Comparison of ENCODE assay signal across 25 mouse cellular contexts in the genomic region with DNA sequence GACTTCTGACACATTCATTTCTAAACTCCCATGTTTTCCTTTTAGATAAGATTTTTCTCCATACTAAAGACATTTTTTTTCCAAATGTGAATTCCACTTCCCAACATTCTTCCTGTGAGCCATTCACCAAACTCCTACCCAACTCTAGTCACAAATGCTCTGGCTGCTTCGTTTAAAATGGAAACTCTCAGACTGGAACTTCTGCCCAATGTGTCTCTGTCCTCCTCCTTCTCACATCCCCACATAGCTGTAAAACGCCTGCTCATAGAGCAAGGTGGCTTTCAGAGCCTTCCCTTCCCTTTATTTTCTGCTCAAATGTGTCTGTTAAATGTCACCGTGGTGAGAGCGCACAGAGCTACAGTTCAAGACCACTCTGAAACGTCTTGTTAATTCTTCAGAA. TPM values are rescaled to one million over a fixed set of nuclear protein-coding genes. Genes with fewer than 3 reads are reported as not detected.
A peak's percentile ranks its signal among the peaks of the same experiment; 100 is the strongest.
DNase-seq lines count a peak whose midpoint lies in the region; ATAC-seq lines count a peak whose summit lies in the region.
"Had no signal": no experiment of that assay in that cellular context is flagged by ENCODE, and none has a peak within 500 bp of the region (broad histone marks: within the 10 kb centered on the region; RNA-seq: fewer than 3 reads in every experiment).

No protein-coding gene starts in this region.

- no peak overlapping the region for H3K4me3 ChIP-seq in heart, embryonic 10.5 days
- no peak overlapping the region for H3K4me3 ChIP-seq in hindbrain, embryonic 13.5 days
- no peak overlapping the region for H3K4me3 ChIP-seq in hindbrain, embryonic 12.5 days
- H3K4me3 ChIP-seq in midbrain, embryonic 13.5 days (replicated peaks) = no peak overlapping the region
- no peak overlapping the region for H3K4me3 ChIP-seq in midbrain, embryonic 15.5 days
- H3K4me3 ChIP-seq: kidney, embryonic 15.5 days; myocyte had no signal

- 22% methylated on average over 5 of the region's 5 CpGs for WGBS in heart, embryonic 10.5 days
- WGBS in hindbrain, embryonic 13.5 days = 31% methylated on average over 5 of the region's 5 CpGs
- 32% methylated on average over 5 of the region's 5 CpGs for WGBS in hindbrain, embryonic 12.5 days
- 28% methylated on average over 5 of the region's 5 CpGs for WGBS in midbrain, embryonic 13.5 days
- WGBS in midbrain, embryonic 15.5 days = 28% methylated on average over 5 of the region's 5 CpGs

- no peak for DNase-seq in heart, embryonic 10.5 days (ENCODE audit: low spot score)
- DNase-seq in heart, adult 8-10 months (ENCODE audit: low spot score) = no peak
- DNase-seq in embryo, embryonic 10.5 days (ENCODE audit: low spot score) = no peak
- DNase-seq: adrenal gland, adult 2 months; adrenal gland, postnatal 36 days; B cell, adult 2 months; cerebellum, adult 2 months; cerebellum, postnatal 14 days; forebrain, postnatal 0 days; gastrocnemius, postnatal 14 days; kidney, adult 11 months; kidney, postnatal 25 days; liver; lung, adult 2 months; lung, postnatal 10 days; thymus, postnatal 4 days had no signal

- ATAC-seq in hindbrain, embryonic 13.5 days (ENCODE audit: low FRiP score) = no peak
- no peak for ATAC-seq in hindbrain, embryonic 12.5 days (ENCODE audit: low FRiP score)
- no peak for ATAC-seq in midbrain, embryonic 13.5 days
- ATAC-seq in midbrain, embryonic 15.5 days (replicated peaks) = no peak
- ATAC-seq: activated CD4-positive, CD25-positive, alpha-beta regulatory T cell, adult 4 months; forebrain, postnatal 0 days had no signal

- H3K36me3 ChIP-seq in heart, embryonic 10.5 days = no peaks in the 10 kb centered on the region
- H3K36me3 ChIP-seq in hindbrain, embryonic 13.5 days = no peaks in the 10 kb centered on the region
- H3K36me3 ChIP-seq in hindbrain, embryonic 12.5 days = no peaks in the 10 kb centered on the region
- H3K36me3 ChIP-seq in midbrain, embryonic 13.5 days = no peaks in the 10 kb centered on the region
- no peaks in the 10 kb centered on the region for H3K36me3 ChIP-seq in midbrain, embryonic 15.5 days (replicated peaks)
- H3K36me3 ChIP-seq: kidney, embryonic 15.5 days had no signal

- H3K9ac ChIP-seq in hindbrain, embryonic 13.5 days = no peak overlapping the region
- H3K9ac ChIP-seq in hindbrain, embryonic 12.5 days = no peak overlapping the region
- H3K9ac ChIP-seq in midbrain, embryonic 13.5 days (replicated peaks) = no peak overlapping the region
- H3K9ac ChIP-seq in midbrain, embryonic 15.5 days = no peak overlapping the region
- H3K9ac ChIP-seq: forebrain, postnatal 0 days; kidney, embryonic 15.5 days; liver, embryonic 14.5 days had no signal

- peaks cover 38% of the 10 kb centered on the region for H3K4me1 ChIP-seq in heart, embryonic 10.5 days
- peaks cover 57% of the 10 kb centered on the region for H3K4me1 ChIP-seq in hindbrain, embryonic 13.5 days (replicated peaks)
- H3K4me1 ChIP-seq in hindbrain, embryonic 12.5 days = peaks cover 31% of the 10 kb centered on the region
- peaks cover 43% of the 10 kb centered on the region for H3K4me1 ChIP-seq in midbrain, embryonic 13.5 days (replicated peaks)
- H3K4me1 ChIP-seq in midbrain, embryonic 15.5 days = peaks cover 26% of the 10 kb centered on the region

- no peaks in the 10 kb centered on the region for H3K9me3 ChIP-seq in heart, embryonic 10.5 days
- no peaks in the 10 kb centered on the region for H3K9me3 ChIP-seq in hindbrain, embryonic 13.5 days
- no peaks in the 10 kb centered on the region for H3K9me3 ChIP-seq in hindbrain, embryonic 12.5 days (replicated peaks)
- H3K9me3 ChIP-seq in midbrain, embryonic 13.5 days = no peaks in the 10 kb centered on the region
- no peaks in the 10 kb centered on the region for H3K9me3 ChIP-seq in midbrain, embryonic 15.5 days
- H3K9me3 ChIP-seq: kidney, embryonic 15.5 days had no signal

- no peak overlapping the region for H3K4me2 ChIP-seq in hindbrain, embryonic 13.5 days
- H3K4me2 ChIP-seq in hindbrain, embryonic 12.5 days (replicated peaks) = no peak overlapping the region
- no peak overlapping the region for H3K4me2 ChIP-seq in midbrain, embryonic 13.5 days (replicated peaks)
- H3K4me2 ChIP-seq in midbrain, embryonic 15.5 days = no peak overlapping the region
- H3K4me2 ChIP-seq: kidney, embryonic 15.5 days had no signal

- H3K27ac ChIP-seq in heart, embryonic 10.5 days = peak overlapping the region; percentile 7; the same call in 1 of the 2 replicates
- H3K27ac ChIP-seq in hindbrain, embryonic 13.5 days = peak overlapping the region; percentile 44; the same call in 1 of the 2 replicates
- H3K27ac ChIP-seq in hindbrain, embryonic 12.5 days = no peak overlapping the region
- H3K27ac ChIP-seq in midbrain, embryonic 13.5 days = peak overlapping the region; percentile 6; the same call in 1 of the 2 replicates
- H3K27ac ChIP-seq in midbrain, embryonic 15.5 days = no peak overlapping the region
- H3K27ac ChIP-seq: kidney, embryonic 15.5 days; liver, embryonic 14.5 days; macrophage had no signal

- no peaks in the 10 kb centered on the region; the same call in 1 of the 2 replicates for H3K27me3 ChIP-seq in heart, embryonic 10.5 days (ENCODE audit: insufficient read depth, poor library complexity, severe bottlenecking)
- H3K27me3 ChIP-seq in hindbrain, embryonic 13.5 days = 0 out of 2 replicates have a peak, but pooled peaks cover 3% of the 10 kb centered on the region
- 0 out of 2 replicates have a peak, but pooled peaks cover 2% of the 10 kb centered on the region for H3K27me3 ChIP-seq in hindbrain, embryonic 12.5 days
- H3K27me3 ChIP-seq in midbrain, embryonic 13.5 days = 0 out of 2 replicates have a peak, but pooled peaks cover 13% of the 10 kb centered on the region
- H3K27me3 ChIP-seq in midbrain, embryonic 15.5 days (replicated peaks) = no peaks in the 10 kb centered on the region

RNA-seq across cellular contexts. Expression of a gene that starts 50.1 kb away (rescaled TPM):
- polyA plus RNA-seq in heart, embryonic 10.5 days (2016; fragmentation: Nextera tagmentation; extraction: Ambion mirVana) = 5.7 and 6.1 TPM in 2 replicates
- 1 to 10 TPM; 4.8 to 6.6 (median 5.6) TPM for total RNA-seq in heart, adult 8-10 months (2022)
- polyA plus RNA-seq in hindbrain, embryonic 13.5 days (2015; fragmentation: Nextera tagmentation; extraction: Ambion mirVana) = 1.8 and 2.1 TPM in 2 replicates
- 3.5 and 3.6 TPM in 2 replicates for polyA plus RNA-seq in hindbrain, embryonic 12.5 days (2016; fragmentation: Nextera tagmentation; extraction: Ambion mirVana)
- 1.1 and 1.6 TPM in 2 replicates for polyA plus RNA-seq in midbrain, embryonic 13.5 days (2015; fragmentation: Nextera tagmentation; extraction: Ambion mirVana)
- 1.2 and 1.5 TPM in 2 replicates for polyA plus RNA-seq in midbrain, embryonic 15.5 days (2015; fragmentation: Nextera tagmentation; extraction: Ambion mirVana)

Comparison
In these comparisons a context has a peak if more than half of its experiments do, and no peak if none do; other contexts are left out.
1. H3K27ac ChIP-seq: peak in heart, embryonic 10.5 days (single experiment), hindbrain, embryonic 13.5 days (single experiment) and midbrain, embryonic 13.5 days (single experiment); none in hindbrain, embryonic 12.5 days (single experiment) and midbrain, embryonic 15.5 days (single experiment).